Mouse (Mus musculus) bone marrow, adult 2 months (tissue): ENCODE results near the gene Hdgfl2.

Experiments
- CTCF ChIP-seq: fragments of 200-500 bp; IDR thresholded peaks from 2 replicates; pipeline ENCODE4 v1.5.1; 2011; ENCODE audit warnings: low read length, control low read depth; ENCODE audit not compliant: control insufficient read depth, insufficient read depth
- POLR2A ChIP-seq: fragments of 200-500 bp; IDR thresholded peaks from 2 replicates; pipeline ENCODE4 v1.6.1; 2011; ENCODE audit warnings: low read depth, mild to moderate bottlenecking, control low read depth, low read length, borderline replicate concordance; ENCODE audit not compliant: control insufficient read depth

DNA sequence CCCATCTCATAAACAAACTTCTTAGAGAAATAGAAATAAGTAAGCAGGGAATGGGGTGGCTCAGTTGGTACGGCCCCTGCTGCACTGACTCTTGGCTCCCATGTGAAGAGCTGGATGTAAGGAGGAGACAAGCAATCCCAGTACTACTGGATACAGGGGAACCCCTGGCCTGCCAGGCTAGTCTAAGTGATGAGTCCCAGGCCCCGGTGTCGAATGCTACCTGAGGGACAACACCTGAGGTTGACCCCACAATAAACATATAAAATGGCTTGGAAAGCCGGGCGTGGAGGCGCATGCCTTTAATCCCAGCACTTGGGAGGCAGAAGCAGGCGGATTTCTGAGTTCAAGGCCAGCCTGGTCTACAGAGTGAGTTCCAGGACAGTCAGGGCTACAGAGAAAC lies 48.0 kb upstream of the Hdgfl2 start:
- no peak for TF ChIP-seq CTCF
- no peak for TF ChIP-seq POLR2A
